Mouse (Mus musculus): ENCODE results near the gene Slc35f1.
"Not testable (repeated sequence)": the region's sequence is repeated elsewhere in the genome, so short reads cannot be mapped to it uniquely, and the experiment has no call there.

The Slc35f1 gene

DNA sequence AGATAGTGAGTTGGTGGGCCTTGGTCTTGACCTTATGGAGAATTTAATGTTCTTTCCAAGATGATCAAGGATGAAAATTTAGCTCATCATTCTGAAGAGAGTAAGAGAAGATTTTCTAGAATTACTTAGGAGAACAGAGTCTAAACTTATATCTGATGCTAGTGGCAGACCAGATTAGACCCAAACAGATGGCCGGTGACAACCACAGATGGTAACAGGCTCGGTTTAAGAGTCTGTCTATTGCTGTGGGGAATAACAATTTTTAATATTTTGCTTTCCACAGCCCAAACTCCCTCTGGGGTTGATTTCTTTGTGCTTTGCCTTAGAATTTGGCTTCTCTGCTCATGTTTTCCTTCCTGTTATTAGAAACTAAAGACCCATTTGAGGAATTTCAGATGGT lies 96.7 kb downstream of the Slc35f1 start:
- DNase-seq (ENCODE audit: low read depth, low spot score) = no peak

DNA sequence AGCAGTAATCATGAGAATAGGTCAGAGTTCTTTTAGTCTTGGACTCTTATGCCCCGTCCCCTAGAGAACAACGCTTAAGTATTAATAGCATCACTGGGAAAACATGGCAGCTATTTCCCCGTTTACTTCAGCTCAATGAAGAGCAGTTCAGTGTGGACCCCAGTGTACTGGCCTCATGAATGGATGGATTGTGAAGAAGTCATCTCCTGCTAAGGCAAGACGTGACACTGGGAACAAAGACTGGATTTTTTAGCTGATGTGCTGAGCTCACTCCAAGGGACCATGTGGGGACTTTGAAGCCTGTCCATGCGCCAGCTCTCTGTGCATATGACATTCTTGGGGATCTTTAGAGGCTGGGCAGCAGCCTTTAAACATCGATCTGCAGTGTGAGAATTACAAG lies 101.2 kb downstream of the Slc35f1 start:
- no peak for DNase-seq (ENCODE audit: low read depth, low spot score)

DNA sequence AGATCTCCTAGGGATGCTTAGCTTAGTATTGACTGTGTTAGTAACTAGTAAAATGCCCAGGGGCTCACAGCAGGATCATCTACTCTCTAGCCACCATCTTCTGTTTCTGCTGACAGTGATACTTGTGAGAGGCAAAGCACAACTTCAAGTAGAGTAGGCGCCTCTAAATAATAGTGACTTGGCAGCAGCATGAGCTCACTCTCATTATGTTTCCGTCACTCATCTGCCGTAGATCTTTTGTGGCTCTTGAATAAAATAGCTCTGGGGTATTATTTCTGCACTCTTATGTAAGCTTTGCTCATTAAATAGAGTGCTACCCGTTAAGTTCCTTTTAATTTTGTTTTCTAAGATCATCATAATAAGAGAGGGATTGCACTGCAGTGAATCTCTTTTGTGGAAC lies 107.1 kb downstream of the Slc35f1 start:
- no peak for DNase-seq (ENCODE audit: low read depth, low spot score)

DNA sequence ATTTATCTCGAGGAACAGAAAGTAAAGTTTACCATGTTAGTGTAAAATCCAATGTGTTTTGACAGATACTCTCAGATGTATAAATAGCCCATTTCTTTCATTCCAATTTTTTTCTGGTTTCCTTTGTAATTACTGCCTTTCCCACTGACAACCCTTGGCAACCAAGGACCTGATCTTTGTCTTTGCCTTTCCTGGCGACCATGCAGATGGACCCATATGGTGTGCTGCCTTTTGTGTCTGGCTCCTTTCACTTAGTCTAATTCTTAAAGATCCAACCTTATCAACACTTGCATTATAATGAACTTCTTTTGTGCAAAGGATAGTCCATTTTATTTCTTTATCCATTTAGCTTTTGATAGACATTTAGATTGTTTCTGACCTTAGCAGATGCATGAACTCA lies 117.5 kb downstream of the Slc35f1 start:
- no peak for DNase-seq (ENCODE audit: low read depth, low spot score)

DNA sequence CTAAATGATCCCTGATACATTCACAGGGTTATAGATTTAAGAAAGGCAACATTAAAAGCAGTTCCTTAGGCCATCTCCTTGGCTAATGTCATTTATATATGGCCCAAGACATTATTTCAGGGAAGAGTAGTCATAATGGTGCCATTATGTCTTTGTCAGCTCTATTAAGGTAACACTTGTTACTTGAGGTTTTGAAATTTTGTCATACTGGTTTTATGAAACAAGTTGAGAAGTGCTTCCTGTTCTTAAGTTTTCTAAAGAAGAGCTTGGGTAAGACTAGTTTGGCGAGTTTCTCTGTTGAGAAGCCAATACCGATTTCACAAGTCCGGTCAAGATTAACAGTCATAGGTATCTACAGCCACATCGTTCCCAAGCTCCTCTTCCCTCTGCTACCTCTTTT lies 122.5 kb downstream of the Slc35f1 start:
- DNase-seq (ENCODE audit: low read depth, low spot score) = no peak

DNA sequence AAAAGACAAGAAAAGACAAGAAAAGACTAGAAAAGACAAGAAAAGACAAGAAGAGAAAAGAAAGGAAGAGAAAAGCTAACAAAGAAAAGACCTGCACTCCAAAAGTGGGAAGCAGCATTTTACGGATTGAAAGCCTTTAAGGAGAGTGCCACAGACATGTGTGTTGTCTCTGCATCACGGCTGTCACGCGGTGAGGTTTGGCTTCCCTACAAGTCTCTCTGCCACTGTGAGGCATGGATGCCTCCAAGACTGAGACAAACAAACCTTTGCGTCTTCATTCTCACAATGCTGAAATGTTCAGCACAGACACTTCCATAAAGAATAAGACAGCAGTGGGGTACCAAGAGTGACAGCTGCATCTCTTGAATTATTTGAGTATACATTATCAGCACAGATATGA lies 124.0 kb downstream of the Slc35f1 start:
- DNase-seq (ENCODE audit: low read depth, low spot score) = no peak

DNA sequence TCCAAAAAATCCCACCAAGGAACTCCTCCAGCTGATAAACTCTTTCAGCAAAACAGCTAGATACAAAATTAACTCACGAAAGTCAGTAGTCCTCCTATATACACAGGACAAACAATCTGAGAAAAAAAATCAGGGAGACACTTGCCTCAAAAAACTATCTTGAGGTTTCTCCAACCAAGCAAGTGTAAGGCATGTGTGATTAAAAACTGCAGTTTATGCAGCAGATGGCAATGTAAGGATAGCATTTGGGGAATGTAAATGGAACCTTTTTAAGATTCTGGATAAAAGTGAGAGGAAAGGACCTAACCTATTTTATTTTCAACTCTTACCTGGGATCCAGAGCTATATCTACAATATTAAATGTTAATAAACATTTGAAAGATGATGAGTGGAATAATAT lies 129.3 kb downstream of the Slc35f1 start:
- DNase-seq (ENCODE audit: low read depth, low spot score) = no peak

DNA sequence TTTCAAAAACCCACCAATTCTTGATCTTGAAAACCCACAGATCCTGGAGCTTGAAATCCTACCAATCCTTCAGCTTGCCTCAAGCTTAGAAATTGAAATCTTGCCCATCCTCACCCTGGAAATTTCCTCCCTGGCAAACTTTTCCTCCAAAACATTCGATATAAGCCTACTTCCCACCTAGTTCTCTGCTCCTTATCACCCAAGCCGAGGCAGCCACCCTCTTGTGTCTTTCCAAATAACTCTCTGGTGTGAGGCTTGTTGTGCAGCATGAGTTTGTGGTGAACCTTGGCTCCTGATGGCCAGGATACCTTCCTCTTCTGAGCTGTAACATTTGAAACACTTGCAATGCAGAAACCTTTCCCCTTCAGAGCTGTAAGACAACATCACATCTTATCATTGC lies 132.6 kb downstream of the Slc35f1 start:
- DNase-seq (ENCODE audit: low read depth, low spot score) = no peak

DNA sequence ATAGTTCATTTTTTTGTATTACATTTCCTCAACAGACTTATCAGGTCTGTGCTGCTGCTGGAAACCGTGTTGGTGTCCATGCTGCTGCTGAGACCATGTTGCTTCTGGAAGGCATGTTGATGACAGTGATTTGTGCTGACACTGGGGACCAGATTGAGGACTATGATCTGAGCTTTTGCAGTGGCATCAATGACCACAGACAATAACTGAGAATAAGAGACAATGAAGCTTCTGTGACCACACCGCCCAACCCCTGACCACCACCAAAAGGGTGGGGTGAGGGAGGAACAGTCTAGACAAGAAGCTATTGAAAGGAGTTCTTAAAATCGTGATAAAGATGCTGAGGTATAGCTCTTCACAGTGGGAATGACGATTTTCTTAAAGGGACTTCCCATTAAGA lies 135.4 kb downstream of the Slc35f1 start:
- no peak for DNase-seq (ENCODE audit: low read depth, low spot score)

DNA sequence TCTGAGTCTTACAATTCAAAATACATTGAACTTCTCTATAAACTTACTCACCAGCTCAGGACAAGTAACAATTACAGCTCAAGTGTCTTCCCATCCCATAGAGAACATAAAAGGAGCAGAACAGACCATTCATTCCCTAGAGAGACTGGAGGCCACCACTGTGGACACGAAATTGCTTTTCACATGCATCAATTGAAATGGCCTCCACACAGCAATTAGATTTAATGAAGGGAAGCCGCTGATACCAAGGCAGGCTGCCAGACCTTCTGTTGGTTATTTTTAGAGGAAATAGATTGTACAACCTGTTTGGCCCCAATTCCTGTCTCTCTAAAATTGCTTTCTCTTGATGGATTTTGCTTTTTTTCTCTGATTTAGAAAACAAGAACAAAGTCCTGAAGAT lies 150.5 kb downstream of the Slc35f1 start:
- no peak for DNase-seq (ENCODE audit: low read depth, low spot score)

DNA sequence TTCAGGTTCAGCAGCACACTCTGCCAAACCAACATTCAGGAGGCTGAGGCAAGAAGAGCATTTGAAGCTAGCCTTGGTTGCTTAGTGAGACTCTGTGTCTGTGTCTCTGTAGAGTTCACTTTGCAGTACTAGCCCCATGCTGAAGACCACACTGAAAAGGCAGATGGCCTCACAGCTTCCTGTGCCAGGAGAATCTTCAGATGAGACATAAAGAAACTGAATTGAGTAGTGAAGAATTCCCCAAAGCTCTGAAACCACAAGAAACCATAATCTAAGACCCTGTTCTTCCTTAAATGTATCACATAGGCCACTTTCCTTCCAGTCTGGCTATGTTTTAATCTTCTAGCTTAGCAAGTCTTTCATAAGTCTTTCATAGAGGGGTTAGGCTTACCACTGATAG lies 161.7 kb downstream of the Slc35f1 start:
- no peak for DNase-seq (ENCODE audit: low read depth, low spot score)

DNA sequence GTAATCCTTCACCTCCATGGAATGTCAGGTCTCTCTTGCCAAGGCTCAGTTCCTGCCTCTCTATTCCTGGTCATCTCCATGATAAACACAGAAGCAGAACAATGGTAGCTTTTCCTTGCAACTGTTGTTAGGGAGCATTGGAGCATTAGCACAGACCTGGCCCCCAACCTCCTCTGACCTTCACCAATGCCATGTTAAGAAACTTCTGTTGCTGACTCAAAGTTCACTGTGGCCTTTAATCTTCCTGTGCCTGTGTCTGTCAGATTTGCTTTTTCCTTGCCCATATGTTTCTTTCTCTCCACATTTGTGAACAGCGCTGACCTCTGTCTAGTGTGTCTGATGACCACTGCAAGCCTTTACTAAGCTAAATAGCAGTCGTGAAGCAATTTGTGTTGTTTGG lies 170.5 kb downstream of the Slc35f1 start:
- DNase-seq (ENCODE audit: low read depth, low spot score) = no peak

DNA sequence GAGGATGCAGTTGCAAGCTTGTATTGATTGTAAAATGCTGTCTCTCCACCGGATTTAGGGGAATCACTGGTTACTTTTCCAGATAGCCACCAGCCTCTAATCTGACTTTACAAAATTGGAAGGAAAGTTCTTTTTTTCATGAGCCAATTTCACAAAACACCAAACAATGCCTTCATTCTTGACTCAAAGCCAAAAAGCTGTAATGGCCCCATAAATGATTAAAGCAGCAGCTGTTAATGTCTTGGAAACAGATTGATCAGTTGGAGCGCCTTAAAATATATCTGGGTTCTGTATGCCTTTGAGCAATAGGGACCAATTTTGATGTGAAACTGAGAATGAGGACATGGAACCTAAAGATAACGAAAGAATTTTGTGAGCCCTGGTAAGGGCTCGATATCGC lies 174.6 kb downstream of the Slc35f1 start:
- no peak for DNase-seq (ENCODE audit: low read depth, low spot score)

DNA sequence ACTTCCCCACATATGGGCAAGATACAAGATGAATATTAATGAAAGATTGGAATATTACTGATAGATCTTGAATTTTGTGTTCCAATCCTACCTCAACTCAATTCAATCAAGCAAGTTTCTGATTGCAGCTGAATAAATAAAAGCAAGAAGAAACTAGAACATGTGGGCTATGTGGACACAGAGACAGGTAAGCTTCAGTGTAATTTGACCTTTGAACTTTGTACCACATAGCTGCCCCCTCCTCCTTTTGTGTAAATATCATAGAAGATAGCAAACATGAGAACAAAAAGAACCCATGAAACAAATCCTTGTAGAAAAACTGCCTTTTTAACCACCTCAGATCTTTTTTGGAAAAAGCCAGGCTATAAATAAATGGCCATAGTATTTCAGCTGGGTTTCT lies 180.8 kb downstream of the Slc35f1 start:
- DNase-seq (ENCODE audit: low read depth, low spot score) = no peak

DNA sequence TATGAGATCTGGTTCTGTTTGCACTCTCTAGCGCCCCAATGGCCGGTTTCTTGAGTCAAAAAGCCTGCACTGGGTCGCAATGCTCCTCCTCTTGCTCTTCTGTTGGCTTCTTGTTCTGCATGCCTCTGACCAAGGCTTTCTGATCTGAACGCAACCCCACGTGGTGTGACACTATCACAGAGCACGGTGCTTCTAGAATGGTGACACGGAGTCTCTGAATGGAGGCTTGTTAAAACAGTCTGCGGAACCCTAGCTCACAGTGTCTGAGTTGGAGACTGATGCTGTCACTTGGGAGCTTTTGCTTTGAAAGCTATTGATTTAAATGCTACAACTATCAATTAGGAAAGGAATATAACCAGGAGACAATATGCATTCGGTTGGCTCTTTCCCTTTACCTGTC lies 183.8 kb downstream of the Slc35f1 start:
- DNase-seq (ENCODE audit: low read depth, low spot score) = no peak

DNA sequence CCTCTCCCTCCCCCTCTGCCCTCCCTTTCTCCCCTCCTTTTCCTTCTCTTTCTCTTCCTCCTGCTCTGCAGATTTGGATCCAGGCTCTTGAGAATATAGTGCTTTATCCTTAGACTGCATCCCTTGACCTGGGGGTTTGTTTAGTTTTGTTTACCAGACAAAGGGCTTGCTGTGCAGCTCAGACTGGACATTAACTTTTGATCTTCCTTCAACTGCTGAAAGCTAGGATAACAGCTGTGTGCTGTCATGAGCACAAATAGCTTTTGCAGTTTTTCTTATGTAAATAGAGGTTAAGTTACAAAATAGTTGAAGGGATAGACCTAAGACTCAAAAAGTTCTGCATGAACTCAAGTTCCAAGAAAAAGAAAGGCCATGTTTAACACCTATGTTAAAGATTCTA lies 184.4 kb downstream of the Slc35f1 start:
- DNase-seq (ENCODE audit: low read depth, low spot score) = no peak

DNA sequence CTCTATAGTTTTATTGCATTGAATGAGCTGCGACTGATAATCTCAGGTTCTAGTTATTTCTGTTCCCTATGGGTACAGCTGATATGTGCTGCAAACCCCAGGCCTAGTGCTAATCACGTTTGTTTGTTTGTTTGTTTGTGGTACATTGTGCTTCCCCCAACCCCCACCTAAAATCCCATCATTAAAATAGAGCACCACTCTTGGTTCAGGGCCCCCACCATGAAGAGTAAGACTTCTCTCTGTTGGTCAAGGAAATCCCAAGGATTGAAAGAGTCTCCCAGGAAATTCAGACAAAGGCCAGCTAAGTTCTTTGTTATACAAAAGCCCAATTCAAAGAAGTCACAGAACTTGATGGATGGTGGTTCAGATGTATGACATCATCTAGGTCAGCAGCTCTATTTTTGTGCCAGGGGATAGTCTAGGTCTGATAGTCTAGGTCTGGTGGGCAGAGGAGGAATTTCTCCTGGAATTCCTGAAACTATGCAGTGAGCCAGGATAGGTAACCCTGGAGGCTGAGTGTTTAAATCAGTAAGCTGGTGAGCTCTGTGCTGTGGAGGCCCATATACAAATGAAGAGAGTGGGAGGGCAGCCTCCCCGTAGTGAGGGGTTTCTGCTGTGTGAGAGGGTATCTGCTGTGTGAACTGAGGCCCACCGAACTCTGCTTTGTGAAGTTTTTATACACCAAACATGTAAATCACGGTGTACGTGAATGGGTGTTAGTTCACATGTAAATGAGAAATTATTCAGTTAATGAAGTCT lies 187.1 kb downstream of the Slc35f1 start:
- no peak for DNase-seq (ENCODE audit: low read depth, low spot score)

DNA sequence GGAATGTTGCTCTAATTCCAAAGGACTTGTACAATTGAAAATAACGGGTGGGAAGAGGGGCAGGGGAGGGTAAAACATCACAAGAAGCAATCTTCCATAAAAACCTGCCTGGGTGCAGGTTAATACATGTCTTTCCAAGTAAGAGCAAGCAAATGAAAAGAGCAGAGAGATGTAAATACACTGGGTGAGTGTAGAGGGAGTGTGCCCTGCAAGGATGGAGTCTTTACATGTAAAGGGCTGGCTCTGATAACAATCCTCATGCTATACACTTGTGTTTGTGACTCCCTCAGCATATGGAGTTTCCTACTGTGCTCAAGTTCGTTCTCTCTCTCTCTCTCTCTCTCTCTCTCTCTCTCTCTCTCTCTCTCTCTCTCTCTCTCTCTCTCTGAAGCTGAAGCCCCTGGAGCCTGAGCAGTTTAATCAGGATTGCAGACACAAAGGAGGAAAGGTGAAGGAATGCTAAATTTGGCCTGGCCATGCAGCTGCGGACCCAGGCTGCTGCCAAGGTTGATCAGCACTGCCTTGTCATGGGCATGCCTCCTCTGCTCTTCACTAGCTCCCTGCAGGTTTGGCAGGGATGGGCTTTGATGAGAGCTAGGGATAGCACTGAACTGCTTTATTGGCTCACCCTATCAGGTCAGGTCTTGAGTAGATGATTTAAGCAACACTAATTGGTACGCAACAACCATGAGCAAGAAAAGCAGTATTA lies 187.9 kb downstream of the Slc35f1 start:
- no peak for DNase-seq (ENCODE audit: low read depth, low spot score)

DNA sequence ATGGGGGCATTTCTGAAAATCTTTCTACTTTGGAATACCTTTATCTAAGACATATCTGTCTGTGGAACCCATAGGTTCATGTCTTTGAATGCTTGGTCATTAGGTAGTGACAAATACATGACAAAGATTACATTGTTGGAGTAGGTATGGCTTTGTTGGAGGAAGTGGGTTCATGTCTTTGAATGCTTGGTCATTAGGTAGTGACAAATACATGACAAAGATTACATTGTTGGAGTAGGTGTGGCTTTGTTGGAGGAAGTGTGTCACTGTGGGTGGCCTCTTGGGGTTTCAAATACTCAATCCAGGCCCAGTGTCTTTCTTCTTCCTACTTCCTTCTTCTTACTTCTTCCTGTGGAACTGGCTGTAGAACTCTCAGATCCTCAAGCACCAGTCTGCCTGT lies 206.4 kb downstream of the Slc35f1 start:
- DNase-seq (ENCODE audit: low read depth, low spot score) = not testable (repeated sequence)

DNA sequence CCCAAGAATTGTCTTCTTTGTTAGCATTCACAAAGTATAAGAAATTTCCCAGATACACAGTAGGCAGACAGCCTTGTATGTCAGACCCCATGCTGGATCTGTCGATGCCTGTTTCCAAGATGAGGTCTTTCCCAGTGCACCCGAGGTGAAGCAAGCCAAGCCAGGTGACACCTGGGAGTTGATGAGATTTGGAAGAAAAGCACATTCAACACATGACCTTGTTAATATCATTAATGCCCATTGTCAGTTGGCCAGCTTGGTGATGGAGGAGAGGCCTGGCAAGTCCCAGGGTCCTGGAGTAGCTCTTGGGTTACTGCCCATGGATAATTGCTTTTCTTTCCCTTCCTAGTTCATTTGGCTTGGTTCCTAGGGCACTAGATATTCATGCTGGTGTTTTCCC lies 214.6 kb downstream of the Slc35f1 start:
- DNase-seq (ENCODE audit: low read depth, low spot score) = no peak

DNA sequence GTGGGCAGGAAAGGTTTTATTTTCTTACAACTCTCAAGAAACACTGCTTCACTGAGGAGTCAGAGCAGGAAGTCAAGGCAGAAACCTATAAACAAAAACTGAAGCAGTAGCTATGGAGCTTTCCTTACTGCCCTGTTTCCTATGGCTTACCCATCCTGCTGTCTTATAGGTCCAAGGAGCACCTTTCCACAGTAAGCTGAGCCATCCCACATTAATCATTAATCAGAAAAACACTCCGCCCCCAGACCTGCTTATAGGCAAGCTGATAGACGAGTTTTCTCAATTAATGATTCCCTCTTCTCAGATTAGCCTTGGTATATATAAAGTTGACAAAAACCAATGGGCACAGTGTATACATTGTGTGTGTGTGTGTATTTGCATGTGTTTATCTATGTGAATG lies 221.4 kb downstream of the Slc35f1 start:
- no peak for DNase-seq (ENCODE audit: low read depth, low spot score)

DNA sequence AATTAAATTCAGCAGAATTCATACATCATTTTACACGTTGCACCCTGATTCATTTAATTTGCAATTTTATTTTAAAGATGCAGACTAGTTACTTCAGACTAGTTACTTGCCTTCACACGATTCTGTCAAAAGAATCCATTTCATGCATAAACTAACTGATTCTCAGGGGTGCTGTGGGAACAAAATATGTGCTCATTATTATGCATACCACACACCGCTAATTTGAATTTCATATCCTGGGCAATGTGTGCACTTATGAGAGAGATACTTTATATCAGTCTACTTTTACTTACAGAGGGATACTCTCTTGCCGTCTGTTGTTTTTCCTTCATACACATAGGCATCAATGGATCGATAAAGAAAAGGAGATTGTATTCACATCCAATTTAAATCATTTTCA lies 228.4 kb downstream of the Slc35f1 start:
- no peak for DNase-seq (ENCODE audit: low read depth, low spot score)

DNA sequence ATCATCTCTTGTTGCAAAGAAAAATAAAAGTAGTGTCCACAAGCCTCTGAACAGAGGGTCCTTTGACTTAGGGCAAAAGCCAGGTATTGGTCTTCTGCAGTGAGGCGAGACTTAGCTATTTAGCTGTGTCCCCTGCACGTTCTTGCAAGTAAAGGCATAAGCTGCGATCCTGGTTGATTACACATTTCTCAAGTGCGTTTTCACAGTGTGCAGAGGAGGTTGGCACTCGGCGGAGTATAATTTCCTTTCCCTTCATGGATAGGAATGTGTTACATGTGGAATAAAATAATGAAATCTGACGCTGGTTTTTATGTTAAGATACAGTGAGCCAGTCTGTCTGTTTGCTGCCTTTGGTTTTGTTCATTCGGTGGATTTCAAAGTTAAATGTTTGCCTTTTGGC lies 232.8 kb downstream of the Slc35f1 start:
- no peak for DNase-seq (ENCODE audit: low read depth, low spot score)

DNA sequence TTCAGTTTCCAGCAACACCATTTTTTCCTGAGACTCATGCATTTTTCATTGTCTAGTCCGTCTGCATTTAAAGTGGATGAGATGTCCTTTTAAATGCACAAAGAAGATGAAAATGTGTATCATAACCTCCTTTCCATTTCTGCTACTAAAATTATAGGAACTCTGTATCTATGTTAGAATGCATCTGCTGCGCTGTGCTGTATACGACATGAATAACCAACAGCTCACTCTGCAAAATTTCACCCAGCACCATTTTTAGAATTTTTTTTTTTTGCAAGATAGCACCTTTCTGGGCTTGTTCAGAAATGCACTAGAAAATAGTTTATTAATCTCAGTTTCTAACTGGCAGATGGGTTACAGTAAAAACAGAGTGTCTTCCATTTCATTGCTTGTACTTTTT lies 236.0 kb downstream of the Slc35f1 start:
- DNase-seq (ENCODE audit: low read depth, low spot score) = no peak
